Mouse (Mus musculus) hindbrain, embryonic 14.5 days (tissue): ENCODE data around the gene Rwdd2b. TPM values are rescaled to one million over a fixed set of nuclear protein-coding genes. Genes with fewer than 3 reads are reported as not detected.

Experiments used
- ATAC-seq: fragments of 200-750 bp; cut with Nextera tagmentation; 2 replicates; pipeline ENCODE4 v1.8.0; 2017; ENCODE audit warnings: moderate number of reproducible peaks, mild to moderate bottlenecking, moderate TSS enrichment, moderate library complexity; ENCODE audit not compliant: low FRiP score
- DNase-seq: peaks from one replicate; pipeline ENCODE4 v3.0.0-alpha.2; 2015; ENCODE audit warnings: low spot score
- H3K27ac ChIP-seq: fragments of 300-500 bp; sonication (generic); 2 replicates; pipeline ENCODE4 v1.5.1; 2014; ENCODE audit warnings: mild to moderate bottlenecking, moderate library complexity
- H3K27me3 ChIP-seq: fragments of 300-500 bp; sonication (generic); 2 replicates; pipeline ENCODE4 v1.6.1; 2014; ENCODE audit warnings: mild to moderate bottlenecking, low read length, mixed read lengths; ENCODE audit not compliant: control insufficient read depth, insufficient read depth
- H3K36me3 ChIP-seq: fragments of 300-500 bp; sonication (generic); replicated peaks from 2 replicates; pipeline ENCODE4 v1.6.1; 2014; ENCODE audit not compliant: control insufficient read depth, insufficient read depth
- H3K4me1 ChIP-seq: fragments of 300-500 bp; sonication (generic); replicated peaks from 2 replicates; pipeline ENCODE4 v1.6.1; 2014; ENCODE audit warnings: antibody characterized with exemption, low read length, mixed read lengths; ENCODE audit not compliant: control insufficient read depth, insufficient read depth
- H3K4me2 ChIP-seq: fragments of 300-500 bp; sonication (generic); replicated peaks from 2 replicates; pipeline ENCODE4 v1.6.1; 2014; ENCODE audit warnings: mild to moderate bottlenecking, moderate library complexity
- H3K4me3 ChIP-seq: fragments of 300-500 bp; sonication (generic); replicated peaks from 2 replicates; pipeline ENCODE4 v1.5.1; 2014; ENCODE audit warnings: mild to moderate bottlenecking, low read length
- H3K9ac ChIP-seq: fragments of 300-500 bp; sonication (generic); 2 replicates; pipeline ENCODE4 v1.6.1; 2014
- H3K9me3 ChIP-seq: fragments of 300-500 bp; sonication (generic); 2 replicates; pipeline ENCODE4 v1.6.1; 2016; ENCODE audit warnings: low read length; ENCODE audit not compliant: control insufficient read depth
- whole genome bisulfite sequencing: fragments of 180-500 bp; shearing (Covaris S2); extraction: QIAGEN DNeasy Blood & Tissue Kit; methylation state at CpG from one replicate; pipeline ENCODE4 v1.1.7; 2014; 5-methylcytosine and 5-hydroxymethylcytosine counted together
- polyA plus RNA-seq: library from polyadenylated mRNA; unstranded; fragments of >200 nt; fragmentation: Nextera tagmentation; extraction: Ambion mirVana; gene quantifications from 2 replicates; pipeline ENCODE4 v1.2.1, GENCODE M21; 2014

Rwdd2b gene
- polyA plus RNA-seq, 1 experiment from 2014 or later = 14.7 TPM

DNA sequence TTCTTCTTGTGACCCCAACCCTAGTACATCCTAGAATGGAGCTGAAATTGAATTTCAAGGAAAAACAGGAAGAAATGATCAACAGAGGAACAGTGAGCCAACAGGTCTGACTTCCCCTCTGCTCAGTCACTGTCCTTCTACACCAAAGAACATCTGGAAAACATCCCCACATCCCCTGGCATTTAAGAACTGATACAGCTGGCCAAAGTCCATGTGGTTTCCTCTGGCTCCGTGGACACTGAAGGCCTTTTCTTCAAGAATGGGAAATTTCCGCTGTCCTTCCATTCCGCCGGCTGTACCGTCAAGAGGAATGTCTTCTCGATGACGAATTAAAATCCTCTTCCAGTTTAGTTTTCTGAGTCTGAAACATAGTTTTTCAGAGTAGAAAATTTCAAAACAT, 6.1 kb downstream of the Rwdd2b start:
- WGBS = 96% methylated on average over 7 of the region's 7 CpGs
- peaks cover 10% of the 10 kb centered on the region; the same call in 1 of the 2 replicates for H3K4me1 ChIP-seq
- H3K27me3 ChIP-seq = no peaks in the 10 kb centered on the region
- no peak overlapping the region for H3K27ac ChIP-seq
- no peaks in the 10 kb centered on the region for H3K9me3 ChIP-seq
- ATAC-seq = no peak
- DNase-seq = no peak
- H3K4me3 ChIP-seq = no peak overlapping the region
- H3K36me3 ChIP-seq = no peaks in the 10 kb centered on the region
- no peak overlapping the region for H3K4me2 ChIP-seq
- no peak overlapping the region for H3K9ac ChIP-seq

DNA sequence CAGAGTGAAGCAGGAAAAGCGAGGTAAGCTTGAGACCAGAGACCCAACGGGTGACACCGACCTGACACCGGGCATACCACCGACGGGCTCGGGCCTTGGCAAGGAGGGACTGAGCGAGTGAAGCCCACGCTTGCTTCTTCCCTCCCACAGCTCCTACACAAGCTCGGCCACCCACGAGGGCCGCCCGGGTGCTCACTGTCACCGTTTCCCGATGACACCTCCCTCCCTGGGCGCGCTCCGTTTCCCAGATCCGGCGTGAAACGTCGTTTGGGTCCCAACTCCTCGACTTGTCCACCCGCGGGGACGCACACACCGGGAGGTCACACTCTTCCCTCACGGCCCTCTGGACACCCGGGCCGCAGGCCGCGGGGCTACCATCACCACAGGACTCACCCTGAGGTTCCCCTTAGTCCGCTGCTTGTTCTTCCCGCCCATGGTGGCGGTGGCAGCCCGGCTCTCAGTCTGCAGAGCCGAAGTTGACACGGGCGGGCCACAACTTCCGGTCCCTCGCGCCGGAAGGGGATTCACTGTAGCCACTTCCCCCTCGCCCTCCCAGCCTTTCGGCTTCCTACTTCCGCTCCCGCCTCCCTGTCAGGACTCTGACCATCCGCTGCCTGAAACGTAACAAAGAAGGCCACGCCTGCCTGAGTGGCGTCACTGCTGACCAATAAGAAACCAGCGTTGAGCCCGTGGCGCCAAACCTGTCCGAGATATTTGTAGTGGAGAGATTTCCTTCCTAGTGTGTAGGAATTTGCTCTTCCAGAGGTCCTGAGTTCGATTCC, 8.1 kb downstream of the Rwdd2b start, which contains the start of gene Ltn1:
TSS of gene Ltn1 (minus strand) at position 580 of the 782 bp plus-strand sequence.
- Histone ChIP-seq H3K36me3 (no peaks in the 10 kb centered on the region), H3K9ac (peak within 1 kb of the TSS; percentile 76), H3K27ac (peak within 1 kb of the TSS; percentile 45; the same call in 1 of the 2 replicates), H3K9me3 (no peaks in the 10 kb centered on the region), H3K4me2 (peak within 1 kb of the TSS; percentile 83), H3K4me1 (peaks cover 10% of the 10 kb centered on the region; the same call in 1 of the 2 replicates), H3K27me3 (no peaks in the 10 kb centered on the region), H3K4me3 (peak within 1 kb of the TSS; percentile 84)
- ATAC-seq = peak; percentile 99
- peak; percentile 99 for DNase-seq
- under 1% methylated on average over 56 of the region's 56 CpGs for WGBS

DNA sequence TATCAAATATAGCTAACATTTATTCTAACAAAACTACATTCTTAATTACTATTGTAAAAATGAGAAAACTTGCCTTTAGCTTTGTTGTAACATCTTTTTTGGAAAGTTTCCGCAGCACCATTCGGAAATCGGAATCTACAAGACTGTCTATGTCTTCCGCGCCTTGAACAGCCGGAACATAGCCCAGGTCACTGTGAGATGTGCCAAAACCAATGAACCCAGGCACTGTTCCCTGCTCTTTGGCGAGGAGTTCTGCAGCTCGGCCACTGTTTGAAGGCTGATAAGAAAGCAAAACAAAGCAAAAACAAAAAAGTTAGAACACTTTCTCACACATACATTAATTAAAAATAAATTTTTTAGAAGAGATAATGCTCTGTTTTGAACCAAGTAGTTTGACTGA, 12.9 kb downstream of the Rwdd2b start:
- Histone ChIP-seq H3K9ac (no peak overlapping the region), H3K4me1 (peaks cover 10% of the 10 kb centered on the region; the same call in 1 of the 2 replicates), H3K4me2 (no peak overlapping the region), H3K4me3 (no peak overlapping the region), H3K27me3 (no peaks in the 10 kb centered on the region), H3K27ac (no peak overlapping the region), H3K9me3 (no peaks in the 10 kb centered on the region), H3K36me3 (peaks cover 46% of the 10 kb centered on the region)
- no peak for ATAC-seq
- 94% methylated on average over 8 of the region's 8 CpGs for WGBS
- no peak for DNase-seq

DNA sequence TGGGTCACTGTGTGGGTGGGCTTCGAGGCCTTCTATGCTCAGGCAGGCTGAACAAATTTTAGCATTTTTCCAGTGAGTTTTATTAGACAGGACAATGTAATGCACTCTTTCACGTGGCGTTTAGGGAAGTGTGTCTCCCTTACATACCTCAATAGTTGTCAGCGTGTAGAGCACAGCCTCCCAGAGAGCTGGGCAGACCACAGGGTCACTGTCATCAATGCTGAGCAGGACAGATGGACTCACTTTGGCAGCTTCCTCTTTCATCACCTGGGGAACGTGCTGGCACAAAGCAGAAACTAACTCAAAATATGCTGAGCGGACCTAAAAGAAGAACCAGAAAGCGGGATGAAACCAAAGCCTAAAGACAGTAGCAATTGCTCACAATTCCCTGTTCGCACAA, 19.7 kb downstream of the Rwdd2b start:
- Histone ChIP-seq H3K4me3 (no peak overlapping the region), H3K36me3 (peaks cover 98% of the 10 kb centered on the region), H3K27ac (no peak overlapping the region), H3K27me3 (no peaks in the 10 kb centered on the region), H3K9ac (no peak overlapping the region), H3K4me2 (no peak overlapping the region), H3K9me3 (peaks cover 15% of the 10 kb centered on the region), H3K4me1 (no peaks in the 10 kb centered on the region)
- ATAC-seq (no peak), DNase-seq (no peak)
- WGBS = 95% methylated on average over 8 of the region's 8 CpGs

DNA sequence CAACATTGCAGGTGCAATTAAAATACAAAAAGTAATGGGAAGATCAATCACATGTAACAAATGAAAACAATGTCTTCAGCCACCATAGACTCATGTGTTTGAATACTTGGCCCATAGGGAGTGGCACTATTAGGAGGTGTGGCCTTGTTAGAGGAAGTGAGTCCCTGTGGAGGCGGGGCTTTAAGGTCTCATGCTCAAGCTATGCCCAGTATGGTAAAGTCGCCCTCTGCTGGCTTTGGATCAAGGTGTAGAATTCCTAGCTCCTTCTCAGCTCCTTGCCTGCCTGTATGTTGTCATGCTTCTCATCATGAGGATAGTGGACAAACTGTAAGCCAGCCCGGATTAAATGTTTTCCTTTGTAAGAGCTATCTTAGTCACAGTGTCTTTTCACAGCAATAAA, 35.4 kb downstream of the Rwdd2b start:
- H3K4me1 ChIP-seq = no peaks in the 10 kb centered on the region
- H3K27ac ChIP-seq = no peak overlapping the region
- DNase-seq (no peak), ATAC-seq (no peak)
- H3K27me3 ChIP-seq = no peaks in the 10 kb centered on the region
- H3K9me3 ChIP-seq = no peaks in the 10 kb centered on the region
- 85% methylated on average over 3 of the region's 3 CpGs for WGBS
- peaks cover 95% of the 10 kb centered on the region for H3K36me3 ChIP-seq
- no peak overlapping the region for H3K4me2 ChIP-seq
- no peak overlapping the region for H3K9ac ChIP-seq
- no peak overlapping the region for H3K4me3 ChIP-seq

DNA sequence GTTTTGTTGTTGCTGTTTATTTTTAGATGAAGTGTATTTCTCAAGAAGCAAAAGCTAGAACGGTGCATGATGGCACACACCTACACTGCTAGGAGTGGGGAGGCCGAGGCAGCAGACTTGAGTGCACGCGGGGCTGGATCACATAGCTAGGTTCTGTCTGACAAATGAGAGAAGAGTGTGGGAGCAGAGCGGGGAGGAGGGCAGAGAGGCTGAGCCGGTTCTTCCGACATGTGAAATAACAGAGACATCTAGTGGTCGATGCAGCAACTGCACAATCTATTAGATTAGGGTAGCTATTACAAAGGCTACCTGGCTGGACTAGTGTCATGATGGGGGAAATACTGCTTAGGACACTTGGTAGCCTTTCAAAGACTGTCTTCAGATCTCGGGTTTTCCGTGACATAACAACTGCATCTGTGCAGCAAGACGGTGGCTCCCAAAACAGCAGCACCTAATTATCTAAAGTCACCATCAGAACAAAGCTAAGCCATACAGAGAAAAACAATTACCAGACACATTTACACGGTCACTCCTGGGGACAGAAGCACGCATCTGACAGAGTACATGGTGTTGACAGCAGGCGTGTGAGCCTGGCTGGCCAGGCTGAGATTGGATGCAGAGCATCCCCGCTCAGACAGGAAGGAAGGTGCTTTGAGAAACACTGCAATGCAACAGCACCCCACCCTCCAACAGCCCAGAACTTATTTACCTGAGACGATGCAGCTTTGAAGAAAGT, 46.4 kb downstream of the Rwdd2b start:
- Histone ChIP-seq H3K9me3 (no peaks in the 10 kb centered on the region), H3K36me3 (peaks cover 63% of the 10 kb centered on the region), H3K9ac (no peak overlapping the region), H3K27me3 (no peaks in the 10 kb centered on the region), H3K4me3 (no peak overlapping the region), H3K4me1 (no peaks in the 10 kb centered on the region), H3K4me2 (no peak overlapping the region), H3K27ac (no peak overlapping the region)
- WGBS = 51% methylated on average over 16 of the region's 16 CpGs
- ATAC-seq (peak; percentile 73), DNase-seq (peak; percentile 79)

DNA sequence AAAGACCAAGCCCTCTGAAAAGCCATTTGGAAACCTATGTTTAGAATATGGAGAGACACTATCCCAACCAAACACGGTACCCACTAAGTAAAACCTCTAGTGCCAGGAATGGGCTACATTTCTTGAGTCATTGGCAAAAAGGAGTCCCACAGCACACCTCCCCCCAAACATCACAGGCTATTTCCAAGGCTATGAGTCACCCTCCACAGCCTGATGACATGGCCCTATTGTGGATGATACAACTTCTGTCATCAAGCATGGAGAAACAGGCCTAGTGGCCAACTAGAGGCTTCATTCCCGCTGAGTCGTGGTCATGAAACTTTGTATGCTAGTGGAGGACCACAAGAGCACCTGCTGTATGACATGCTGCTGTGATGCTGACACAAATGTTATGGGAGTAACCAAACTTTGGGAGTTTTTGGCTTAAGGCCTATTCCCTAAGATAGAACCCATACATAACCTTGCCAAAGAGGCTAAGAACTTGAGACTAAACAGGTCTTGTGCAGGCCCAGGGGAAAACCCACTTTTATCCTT, 52.9 kb downstream of the Rwdd2b start:
- Histone ChIP-seq H3K4me2 (no peak overlapping the region), H3K9me3 (no peaks in the 10 kb centered on the region), H3K4me3 (no peak overlapping the region), H3K9ac (no peak overlapping the region), H3K36me3 (peaks cover 60% of the 10 kb centered on the region), H3K27me3 (no peaks in the 10 kb centered on the region), H3K4me1 (no peaks in the 10 kb centered on the region), H3K27ac (no peak overlapping the region)
- 97% methylated on average over 3 of the region's 3 CpGs for WGBS
- ATAC-seq = no peak
- DNase-seq = no peak

DNA sequence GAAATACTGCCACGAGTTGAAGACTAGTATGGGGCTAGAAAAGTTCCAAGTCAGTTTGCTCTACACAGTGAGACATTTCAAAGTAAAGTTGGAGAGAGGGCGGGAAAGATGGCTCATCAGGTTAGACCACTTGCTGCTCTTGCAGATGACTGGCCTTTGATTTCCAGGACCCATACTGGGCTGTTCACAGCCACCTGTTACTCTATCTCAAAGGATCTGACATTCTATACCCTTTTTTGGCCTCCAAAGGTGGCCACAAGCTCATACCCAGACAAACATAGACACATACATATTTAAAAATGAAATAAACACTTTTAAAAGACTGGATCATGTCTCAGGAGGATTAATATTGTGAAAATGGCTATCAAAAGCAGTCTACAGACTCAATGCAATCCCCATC, 56.0 kb downstream of the Rwdd2b start:
- Histone ChIP-seq H3K4me3 (no peak overlapping the region), H3K27me3 (no peaks in the 10 kb centered on the region), H3K27ac (no peak overlapping the region), H3K9me3 (no peaks in the 10 kb centered on the region), H3K4me1 (no peaks in the 10 kb centered on the region), H3K36me3 (peaks cover 86% of the 10 kb centered on the region), H3K9ac (no peak overlapping the region), H3K4me2 (no peak overlapping the region)
- DNase-seq (no peak), ATAC-seq (no peak)
- 89% methylated on average over 2 of the region's 2 CpGs for WGBS
